Mouse (Mus musculus): ENCODE data around the gene Hic1. TPM values are rescaled to one million over a fixed set of nuclear protein-coding genes. Genes with fewer than 3 reads are reported as not detected.

Gene Hic1
- polyA plus RNA-seq, 1 experiment from 2014 or later = 17.1 TPM

GRCm38 (mm10) chr11:75118141-75118540 is 51.2 kb downstream of the Hic1 start:
- H3K9me3 ChIP-seq = no peaks in the 10 kb centered on the region
- H3K4me1 ChIP-seq = no peaks in the 10 kb centered on the region
- WGBS = 98% methylated on average over 2 of the region's 2 CpGs

GRCm38 (mm10) chr11:75116379-75116778 is 52.9 kb downstream of the Hic1 start:
- no peaks in the 10 kb centered on the region for H3K4me1 ChIP-seq
- H3K9ac ChIP-seq = no peak overlapping the region
- no peak for ATAC-seq (ENCODE audit: low FRiP score, low read depth)
- H3K27ac ChIP-seq = no peak overlapping the region
- H3K27me3 ChIP-seq (replicated peaks) = no peaks in the 10 kb centered on the region
- H3K4me3 ChIP-seq = no peak overlapping the region
- H3K9me3 ChIP-seq = no peaks in the 10 kb centered on the region
- no peaks in the 10 kb centered on the region for H3K36me3 ChIP-seq
- H3K4me2 ChIP-seq (replicated peaks) = no peak overlapping the region
- WGBS = 88% methylated on average over 6 of the region's 6 CpGs

More at GRCm38 (mm10) chr11:75118141-75118540, 51.2 kb downstream of the Hic1 start:
- Histone ChIP-seq H3K4me2 (replicated peaks) (no peak overlapping the region), H3K9ac (no peak overlapping the region), H3K4me3 (no peak overlapping the region), H3K27ac (no peak overlapping the region), H3K36me3 (no peaks in the 10 kb centered on the region), H3K27me3 (replicated peaks) (no peaks in the 10 kb centered on the region)
- ATAC-seq (ENCODE audit: low FRiP score, low read depth) = no peak

MicroRNAs encoded within 50 kb of the gene (microRNA counts, 519-probe panel; counts per million panel counts)
- microRNA mmu-miR-132 (4,578 counts per million, percentile 80 among the panel's probes with 10 or more counts), microRNA mmu-miR-212 (342 counts per million, percentile 67 among the panel's probes with 10 or more counts)

Small RNA genes lying within 50 kb of the gene (microRNA-seq; reads per million reads assigned to microRNA genes)
- gene Mir132 (301 reads per million, percentile 66 among the genes with 10 or more reads in this experiment), gene Mir212 (29.1 reads per million, percentile 34 among the genes with 10 or more reads in this experiment)

Other genes starting within 250 kb of the Hic1 start
- gene Smg6, start 243.7 kb downstream of the Hic1 start, polyA plus RNA-seq (2016; fragmentation: Nextera tagmentation; extraction: Ambion mirVana) = 21.3 and 21.8 TPM in 2 replicates
- gene Srr, start 243.6 kb downstream of the Hic1 start, polyA plus RNA-seq (2016; fragmentation: Nextera tagmentation; extraction: Ambion mirVana) = 27.4 and 28.1 TPM in 2 replicates
- gene Ovca2, start 9.3 kb upstream of the Hic1 start, polyA plus RNA-seq (2016; fragmentation: Nextera tagmentation; extraction: Ambion mirVana) = 23.1 and 23.9 TPM in 2 replicates
- 16.7 and 18.4 TPM in 2 replicates for gene Dph1, start 21.7 kb upstream of the Hic1 start, polyA plus RNA-seq (2016; fragmentation: Nextera tagmentation; extraction: Ambion mirVana)
- gene Rtn4rl1, start 24.3 kb upstream of the Hic1 start, polyA plus RNA-seq (2016; fragmentation: Nextera tagmentation; extraction: Ambion mirVana) = 9.9 and 14.5 TPM in 2 replicates
- 95.9 and 103 TPM in 2 replicates for gene Rpa1, start 178.8 kb upstream of the Hic1 start, polyA plus RNA-seq (2016; fragmentation: Nextera tagmentation; extraction: Ambion mirVana)
- 13.5 and 15.1 TPM in 2 replicates for gene Smyd4, start 178.9 kb upstream of the Hic1 start, polyA plus RNA-seq (2016; fragmentation: Nextera tagmentation; extraction: Ambion mirVana)

All from neural tube, embryonic 12.5 days (tissue).